Mouse (Mus musculus) thymus, adult 2 months (tissue): ENCODE measurements at regions not wholly inside any gene's neighbourhood (a gene's known extent, or its start where the extent isn't known, plus 50 kb on each side); places are given as distances from the start of the nearest gene placed in this dataset.
A peak's percentile ranks its signal among the peaks of the same experiment; 100 is the strongest.
"Not testable (repeated sequence)": the region's sequence is repeated elsewhere in the genome, so short reads cannot be mapped to it uniquely, and the experiment has no call there.

Experiments used
- DNase-seq: peaks from one replicate; pipeline ENCODE4 v3.0.0; 2021
- H3K27ac ChIP-seq: fragments of 200-500 bp; 2 replicates; pipeline ENCODE4 v1.5.1; 2012; ENCODE audit warnings: low read length, control low read depth; ENCODE audit not compliant: control insufficient read depth, insufficient read depth
- H3K27me3 ChIP-seq: fragments of 200-500 bp; 2 replicates; pipeline ENCODE4 v1.6.1; 2012; ENCODE audit warnings: mild to moderate bottlenecking, low read length, moderate library complexity, mixed read lengths; ENCODE audit not compliant: control insufficient read depth, insufficient read depth
- H3K36me3 ChIP-seq: fragments of 200-500 bp; 2 replicates; pipeline ENCODE4 v1.6.1; 2012; ENCODE audit warnings: mild to moderate bottlenecking, low read length, moderate library complexity; ENCODE audit not compliant: control insufficient read depth, insufficient read depth
- H3K4me1 ChIP-seq: fragments of 200-500 bp; replicated peaks from 2 replicates; pipeline ENCODE4 v1.6.1; 2012; ENCODE audit warnings: low read length; ENCODE audit not compliant: control insufficient read depth, insufficient read depth
- H3K4me3 ChIP-seq: fragments of 200-500 bp; 2 replicates; pipeline ENCODE4 v1.5.1; 2012; ENCODE audit warnings: mild to moderate bottlenecking, low read length, control low read depth, moderate library complexity; ENCODE audit not compliant: control insufficient read depth, insufficient read depth
- CTCF ChIP-seq: fragments of 200-500 bp; IDR thresholded peaks from 2 replicates; pipeline ENCODE4 v1.5.1; 2012; ENCODE audit warnings: mild to moderate bottlenecking, control low read depth, low read length, moderate library complexity, borderline replicate concordance; ENCODE audit not compliant: control insufficient read depth, poor library complexity, insufficient read depth; ENCODE audit errors: extremely low read depth
- POLR2A ChIP-seq: fragments of 200-500 bp; IDR thresholded peaks from 2 replicates; pipeline ENCODE4 v1.6.1; 2012; ENCODE audit warnings: mild to moderate bottlenecking, low read length, control low read depth, moderate library complexity; ENCODE audit not compliant: control insufficient read depth, poor library complexity, insufficient read depth; ENCODE audit errors: extremely low read depth
- WGBS: fragments of 180-500 bp; shearing (Covaris S2); methylation state at CpG from one replicate; pipeline ENCODE4 v1.1.7; 2018; 5-methylcytosine and 5-hydroxymethylcytosine counted together

DNA sequence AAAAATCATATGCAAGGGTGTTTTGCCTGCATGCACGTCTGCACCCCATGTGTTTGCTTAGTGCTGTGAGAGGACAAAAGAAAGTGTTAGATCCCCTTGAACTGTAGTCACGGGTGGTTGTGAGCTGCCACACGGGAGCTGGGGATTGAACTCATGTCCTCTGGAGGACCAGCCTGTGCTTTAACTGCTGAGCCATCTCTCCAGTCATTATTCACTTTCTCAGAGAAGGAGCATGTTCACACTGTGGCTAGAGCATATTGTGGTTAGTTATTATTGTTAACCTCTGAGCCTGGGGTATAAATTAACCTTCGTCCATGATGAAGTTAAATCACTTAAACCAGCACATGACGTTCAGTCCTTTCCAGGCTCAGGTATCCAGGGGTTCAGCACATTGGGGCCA, 150.4 kb upstream of the Rapgef5 start:
- H3K4me3 ChIP-seq: no peak overlapping the region
- no peaks in the 10 kb centered on the region for H3K36me3 ChIP-seq
- H3K27me3 ChIP-seq: no peaks in the 10 kb centered on the region; the same call in 1 of the 2 replicates
- WGBS: 77% methylated on average over 5 of the region's 5 CpGs
- no peak for DNase-seq
- H3K4me1 ChIP-seq: no peaks in the 10 kb centered on the region
- no peak for TF ChIP-seq CTCF
- TF ChIP-seq POLR2A: no peak
- H3K27ac ChIP-seq: no peak overlapping the region

DNA sequence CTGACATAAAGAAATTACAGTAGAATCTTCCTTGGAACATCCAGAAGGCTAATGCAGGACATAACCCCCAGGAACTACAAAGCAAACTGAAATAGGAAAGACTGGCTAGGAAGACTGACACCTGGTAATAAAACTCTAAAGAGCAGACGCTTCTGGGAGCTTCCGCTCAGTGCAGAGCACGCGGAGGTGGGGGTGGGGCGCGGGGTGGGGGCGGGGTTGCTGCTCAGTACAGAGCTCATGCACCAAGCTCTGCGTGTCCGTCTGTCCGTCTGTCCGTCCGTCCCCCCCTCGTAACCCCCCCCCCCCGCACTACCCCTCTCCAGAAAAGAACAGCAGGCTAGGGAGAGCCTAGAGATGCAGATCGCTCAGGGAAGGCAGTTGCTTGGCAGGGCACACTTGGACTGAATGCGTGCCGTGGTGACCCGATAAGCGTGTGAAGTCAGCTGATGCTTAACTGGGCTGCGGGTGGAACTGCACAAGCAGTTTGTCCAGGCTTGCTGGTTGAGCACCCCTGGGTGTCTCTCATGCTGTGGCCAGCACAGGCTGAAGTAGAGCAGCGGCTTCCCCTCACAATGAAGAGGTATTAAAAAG, 137.9 kb upstream of the Rapgef5 start:
- H3K27ac ChIP-seq: no peak overlapping the region
- 0 out of 2 replicates have a peak, but pooled peaks cover 4% of the 10 kb centered on the region for H3K4me1 ChIP-seq
- DNase-seq: no peak
- H3K4me3 ChIP-seq: peak overlapping the region; percentile 32
- 79% methylated on average over 21 of the region's 21 CpGs for WGBS
- H3K27me3 ChIP-seq: no peaks in the 10 kb centered on the region
- no peaks in the 10 kb centered on the region for H3K36me3 ChIP-seq
- TF ChIP-seq POLR2A (no peak), CTCF (no peak)

DNA sequence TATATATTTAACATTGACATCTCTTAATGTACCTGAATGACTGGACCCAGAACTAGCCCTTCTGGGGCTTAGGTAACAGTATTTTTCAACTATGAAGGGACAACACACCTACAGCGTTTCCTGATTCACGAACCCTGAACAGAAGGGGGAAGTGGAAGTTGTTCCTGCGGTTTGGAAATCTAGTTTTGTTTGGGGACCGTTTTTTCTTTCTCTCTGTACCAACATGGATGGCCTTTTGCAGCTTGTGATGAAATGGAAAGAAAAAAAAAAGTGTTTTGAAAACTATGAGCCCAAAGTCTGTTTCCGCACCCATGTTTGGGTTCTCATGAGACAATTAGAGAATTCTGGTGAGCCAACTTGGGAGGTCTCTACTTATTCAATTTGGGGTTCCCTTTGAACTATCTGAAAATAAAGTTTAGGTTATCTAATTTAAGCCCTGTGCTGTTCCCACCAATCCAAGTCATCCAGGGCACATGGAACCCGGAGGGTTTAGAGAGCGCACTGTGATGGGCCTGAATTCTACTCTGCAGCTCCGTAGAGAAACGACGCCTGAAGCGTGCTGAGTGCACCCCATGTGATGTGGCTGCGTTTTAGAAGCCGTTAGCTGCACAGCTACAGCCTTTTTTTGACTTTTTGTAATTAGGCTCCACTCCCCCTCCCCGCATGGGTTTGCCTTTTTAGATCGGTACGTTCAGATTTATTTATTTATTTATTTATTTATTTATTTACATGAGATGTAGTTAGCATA, 137.0 kb upstream of the Rapgef5 start:
- no peaks in the 10 kb centered on the region for H3K36me3 ChIP-seq
- WGBS: 75% methylated on average over 16 of the region's 16 CpGs
- DNase-seq: no peak
- no peak overlapping the region for H3K27ac ChIP-seq
- no peaks in the 10 kb centered on the region for H3K27me3 ChIP-seq
- 0 out of 2 replicates have a peak, but pooled peaks cover 4% of the 10 kb centered on the region for H3K4me1 ChIP-seq
- TF ChIP-seq CTCF (no peak), POLR2A (no peak)
- no peak overlapping the region for H3K4me3 ChIP-seq

DNA sequence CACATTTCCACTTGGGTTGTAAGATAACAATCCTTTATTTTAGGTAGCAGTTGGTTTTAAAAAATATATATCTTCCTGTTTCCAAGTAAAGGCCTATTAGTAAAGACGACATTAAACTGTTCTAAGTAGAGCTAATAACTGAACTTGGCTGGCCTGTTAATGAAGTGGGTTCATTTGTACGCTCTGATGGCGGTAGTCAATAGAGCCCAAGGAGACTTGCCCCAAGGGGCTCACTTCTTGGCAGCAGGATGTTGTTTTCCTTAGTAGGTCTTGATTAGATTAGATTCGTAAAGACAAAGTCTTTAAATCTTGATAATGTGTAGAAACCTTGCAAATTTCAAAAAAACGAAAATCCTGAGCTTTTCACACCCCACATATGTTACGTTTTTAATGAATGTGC, 135.4 kb upstream of the Rapgef5 start:
- no peaks in the 10 kb centered on the region for H3K36me3 ChIP-seq
- WGBS: 87% methylated on average over 6 of the region's 6 CpGs
- TF ChIP-seq CTCF (no peak), POLR2A (no peak)

DNA sequence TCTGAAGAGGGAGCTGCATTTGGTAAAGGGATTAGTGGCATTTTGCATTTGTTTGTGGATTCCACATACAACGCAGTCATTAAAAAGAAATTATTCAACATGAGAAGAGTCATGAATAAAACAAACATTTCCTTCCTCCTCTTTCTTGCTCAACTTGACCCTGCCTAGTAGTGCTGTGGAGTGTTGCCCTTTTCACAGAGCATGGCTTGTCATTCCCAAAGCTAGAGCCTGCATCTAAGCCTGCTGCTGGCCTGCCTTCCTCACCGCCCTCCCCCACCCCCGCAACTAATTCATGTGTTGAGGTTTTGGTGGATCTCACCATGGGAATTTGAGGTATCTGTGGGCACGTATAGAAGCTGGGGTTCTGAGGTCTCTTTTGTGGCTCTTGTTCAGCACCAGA, 133.6 kb upstream of the Rapgef5 start:
- DNase-seq, H3K27me3 ChIP-seq, H3K36me3 ChIP-seq, H3K27ac ChIP-seq, H3K4me1 ChIP-seq, H3K4me3 ChIP-seq: not testable (repeated sequence)
- WGBS: 95% methylated on average over 1 of the region's 4 CpGs

More for the DNA sequence above, 135.4 kb upstream of the Rapgef5 start:
- Histone ChIP-seq H3K4me1 (0 out of 2 replicates have a peak, but pooled peaks cover 4% of the 10 kb centered on the region), H3K4me3 (no peak overlapping the region), H3K27me3 (no peaks in the 10 kb centered on the region), H3K27ac (no peak overlapping the region)
- DNase-seq: no peak

DNA sequence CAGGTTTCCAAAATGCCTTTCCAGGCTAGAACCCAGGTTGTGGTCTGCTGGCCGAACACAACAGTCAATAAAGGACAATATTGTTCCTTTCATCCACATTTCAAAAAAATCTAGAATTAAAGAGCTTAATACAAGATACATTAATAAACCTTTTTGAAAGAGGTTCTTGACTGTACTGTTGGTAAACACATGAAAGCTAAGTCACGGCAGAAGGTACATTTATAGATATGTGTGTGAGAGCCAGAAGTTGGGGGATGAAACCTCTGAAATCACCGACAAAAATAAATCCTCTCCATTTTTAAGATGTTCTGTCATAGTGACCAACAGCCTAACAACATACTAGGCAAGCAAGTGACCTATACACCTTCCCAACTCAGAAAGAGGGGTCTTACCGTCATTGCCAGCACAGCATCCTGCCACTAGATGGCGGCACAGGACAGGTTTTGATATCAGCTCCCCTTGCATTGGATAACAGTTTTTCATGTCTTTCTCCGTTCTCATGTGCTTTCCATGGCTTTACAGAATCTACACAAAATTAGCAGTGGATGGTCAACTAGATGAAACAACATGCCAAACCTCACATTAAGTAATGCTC, 131.1 kb upstream of the Rapgef5 start:
- H3K27ac ChIP-seq: no peak overlapping the region
- no peaks in the 10 kb centered on the region for H3K36me3 ChIP-seq
- no peaks in the 10 kb centered on the region for H3K27me3 ChIP-seq
- 18% methylated on average over 6 of the region's 6 CpGs for WGBS
- peak; percentile 77 for DNase-seq
- no peak for TF ChIP-seq POLR2A
- TF ChIP-seq CTCF: no peak
- H3K4me1 ChIP-seq: no peaks in the 10 kb centered on the region
- no peak overlapping the region for H3K4me3 ChIP-seq

DNA sequence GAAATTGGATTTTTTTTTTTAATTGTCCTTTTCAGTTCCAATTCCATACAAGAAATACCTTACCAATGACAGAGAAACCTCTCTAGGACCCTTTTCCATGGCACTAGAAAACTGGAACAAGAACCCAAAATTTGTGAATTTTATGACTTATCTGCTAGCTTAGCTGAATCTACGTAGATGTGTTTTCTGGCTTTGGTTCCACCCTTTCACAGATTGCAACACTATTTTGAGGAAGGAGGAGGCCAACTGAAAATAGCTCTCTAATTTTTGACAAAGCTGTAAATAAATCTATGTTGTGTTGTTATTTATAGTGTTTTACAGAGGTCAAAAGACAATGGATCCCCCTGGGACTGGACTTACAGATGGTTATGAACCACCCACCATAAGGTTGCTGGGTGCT, 130.6 kb upstream of the Rapgef5 start:
- Histone ChIP-seq H3K36me3 (no peaks in the 10 kb centered on the region), H3K4me3 (no peak overlapping the region), H3K27me3 (no peaks in the 10 kb centered on the region), H3K27ac (no peak overlapping the region), H3K4me1 (no peaks in the 10 kb centered on the region)
- TF ChIP-seq POLR2A (no peak), CTCF (no peak)
- WGBS: 85% methylated on average over 1 of the region's 1 CpGs
- no peak for DNase-seq
